Mouse (Mus musculus) c-Kit-negative CD71-positive TER-119-positive erythroid progenitor cells, embryonic 14.5 days (primary cell): ENCODE data around the gene Tango6.
"Not testable (repeated sequence)": the region's sequence is repeated elsewhere in the genome, so short reads cannot be mapped to it uniquely, and the experiment has no call there.

Source experiments
- DNase-seq: peaks from one replicate; pipeline ENCODE4 v3.0.0-alpha.2; 2013; ENCODE audit warnings: low read depth, low spot score

Gene Tango6

DNA sequence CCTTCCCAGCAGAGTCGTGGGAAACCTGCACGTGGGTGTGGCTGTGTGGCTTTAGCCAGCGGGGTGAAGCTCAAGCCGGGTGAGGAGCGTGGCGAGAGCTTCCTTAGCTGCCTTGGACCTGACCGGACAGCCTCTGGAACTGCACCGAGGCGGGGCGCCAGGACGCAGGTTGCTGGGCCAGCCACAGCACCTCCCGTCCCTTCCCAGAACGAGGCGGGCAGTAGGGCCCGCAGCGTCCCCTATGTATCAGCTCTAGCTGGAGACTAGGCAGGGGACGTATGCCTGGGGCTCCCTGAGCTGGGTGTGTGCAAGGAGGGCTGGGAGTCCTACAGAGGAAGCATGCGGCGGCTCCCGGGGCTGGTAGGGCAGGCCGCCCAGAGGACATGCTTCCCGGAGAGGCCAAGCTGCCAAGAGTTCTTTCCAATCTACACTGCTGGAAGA is 189.1 kb downstream of the Tango6 start:
- DNase-seq: no peak

DNA sequence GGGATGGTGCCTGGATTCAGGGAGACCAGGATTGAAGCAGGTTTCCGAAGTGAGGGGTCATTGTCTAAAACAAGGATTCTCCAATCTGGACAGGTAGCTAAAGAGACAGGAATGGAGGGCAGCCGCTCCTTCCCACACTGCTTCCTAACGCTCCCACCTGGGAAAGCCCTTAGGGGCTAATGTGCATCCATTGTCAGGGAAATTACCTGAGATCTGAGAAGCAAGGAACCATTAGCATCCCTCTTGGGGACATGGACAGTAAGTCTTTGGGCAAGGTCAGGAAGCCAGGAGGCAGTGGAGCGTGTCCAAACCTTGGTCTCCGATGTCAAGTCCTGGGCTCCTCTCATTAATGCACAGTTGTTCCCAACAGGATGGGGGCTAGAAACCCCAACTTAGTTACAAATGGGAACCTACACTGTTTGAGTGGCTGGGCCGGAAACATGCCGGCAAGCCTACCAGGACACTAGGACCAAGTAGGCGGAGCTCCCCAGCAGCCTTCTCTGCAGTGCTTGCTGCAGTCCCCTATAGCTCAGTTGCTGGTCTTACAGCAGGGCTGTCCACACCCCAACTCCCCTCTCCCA is 189.7 kb downstream of the Tango6 start:
- DNase-seq: no peak

GRCm38 (mm10) chr8:106880121-106880707 is 197.3 kb downstream of the Tango6 start:
- no peak for DNase-seq

DNA sequence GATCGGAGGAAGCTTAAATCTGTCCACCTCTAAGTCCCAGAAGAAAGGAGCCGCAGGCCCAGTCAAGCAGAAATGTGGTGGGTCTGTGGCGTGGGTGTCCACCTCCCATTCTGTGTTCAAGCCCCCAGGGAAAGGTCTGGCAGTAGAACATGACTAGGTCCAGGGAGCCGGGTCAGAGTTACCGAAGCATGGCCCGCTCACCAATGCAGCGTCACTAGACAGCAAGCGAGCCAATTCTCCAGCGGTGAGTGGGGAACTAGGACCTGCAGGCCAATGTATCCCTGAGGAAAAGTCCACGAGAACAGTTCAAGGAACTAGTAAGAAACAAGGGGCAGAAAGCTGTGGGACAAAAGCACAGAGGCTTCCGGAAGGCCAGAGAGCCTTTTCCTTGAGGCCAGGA is 201.2 kb downstream of the Tango6 start:
- DNase-seq: not testable (repeated sequence)

DNA sequence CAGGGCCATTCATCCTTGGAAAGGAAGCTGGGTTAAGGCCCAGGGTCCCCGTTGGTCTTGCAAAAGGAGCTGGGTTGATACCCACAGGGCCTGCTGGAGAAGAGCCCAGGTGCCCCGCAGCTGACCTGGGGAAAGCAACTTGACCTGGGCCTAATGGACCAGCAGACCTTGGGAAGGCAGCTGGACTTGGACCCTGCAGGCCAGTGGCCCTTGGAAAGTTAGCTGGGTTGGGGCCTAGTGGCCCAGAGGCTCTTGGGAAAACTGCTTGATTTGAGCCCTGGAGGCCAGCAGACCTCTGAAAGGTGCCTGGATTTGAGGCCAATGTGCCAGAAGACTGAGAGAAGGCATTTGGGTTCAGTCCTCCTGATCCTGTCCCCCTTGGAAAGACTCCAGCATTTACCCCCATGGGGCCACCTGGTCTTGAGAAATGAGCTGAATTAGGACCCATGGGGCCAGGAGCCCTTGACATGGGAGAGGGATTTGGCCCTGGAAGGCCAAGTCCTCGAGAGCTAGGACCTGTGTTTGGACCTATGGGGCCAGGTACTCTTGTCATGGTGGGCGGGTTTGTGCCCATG is 202.0 kb downstream of the Tango6 start:
- DNase-seq: not testable (repeated sequence)

- DNase-seq: peak; percentile 48
Observed at GRCm38 (mm10) chr8:106887336-106888189, 204.7 kb downstream of the Tango6 start.

GRCm38 (mm10) chr8:106888803-106889202 is 205.9 kb downstream of the Tango6 start:
- DNase-seq: no peak

GRCm38 (mm10) chr8:106892210-106892805 is 209.4 kb downstream of the Tango6 start:
- no peak for DNase-seq

- peak; percentile 34 for DNase-seq
Observed at GRCm38 (mm10) chr8:106892806-106893451, 210.1 kb downstream of the Tango6 start.

GRCm38 (mm10) chr8:106893481-106894156 is 210.8 kb downstream of the Tango6 start, which contains the start of gene Utp4:
Gene Utp4, plus strand, starts transcription at chr8:106893636.
- peak; percentile 67 for DNase-seq

- no peak for DNase-seq
Observed at GRCm38 (mm10) chr8:106899473-106899872, 216.6 kb downstream of the Tango6 start.
